Mouse (Mus musculus): ENCODE data around the gene Kbtbd12. TPM values are rescaled to one million over a fixed set of nuclear protein-coding genes. Genes with fewer than 3 reads are reported as not detected.

Kbtbd12 gene
- total and polyA plus RNA-seq, 3 experiments: not detected

DNA sequence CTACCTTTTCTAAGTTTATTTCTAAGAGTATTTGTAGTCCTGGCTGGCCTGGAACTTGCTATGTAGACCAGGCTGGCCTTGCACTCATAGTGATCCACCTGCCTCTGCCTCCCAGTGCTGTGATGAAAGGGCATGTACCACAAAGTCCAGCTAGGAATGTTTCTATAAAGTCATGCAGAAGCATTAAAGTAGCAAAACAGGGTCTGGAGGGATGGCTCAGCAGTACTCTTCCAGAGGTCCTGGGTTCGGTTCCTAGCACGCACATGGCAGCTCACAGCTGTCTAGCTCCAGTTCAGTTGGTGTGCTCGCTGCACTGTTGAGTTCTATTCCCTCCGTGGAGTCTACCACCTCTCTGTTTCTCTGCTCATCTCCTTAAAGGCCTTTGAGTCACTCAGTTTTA lies 77.6 kb downstream of the Kbtbd12 start:
- H3K79me2 ChIP-seq (replicated peaks; ENCODE audit: control insufficient read depth, extremely low read depth, insufficient read depth, poor library complexity, severe bottlenecking): no peaks in the 10 kb centered on the region
- no peaks in the 10 kb centered on the region for H3K9me3 ChIP-seq (replicated peaks; ENCODE audit: low read length)
- dilution Hi-C loops (cut with MboI; ENCODE audit: extremely low pct_ligation_motif_present, extremely low pct_unique_long_range_greater_than_20kb, low sequenced_read_pairs): no loop called here
- no peak overlapping the region for H3K4me2 ChIP-seq (ENCODE audit: insufficient read depth, low read depth, poor library complexity, severe bottlenecking)
- in situ Hi-C loops (cut with MboI; ENCODE audit: low pct_ligation_motif_present, low pct_unique_long_range_greater_than_20kb, low sequenced_read_pairs): loop anchor here (5.0 kb wide), 1 partner anchor 287 kb away; no protein-coding TSS in a partner anchor
- no peak overlapping the region for H3K9ac ChIP-seq (ENCODE audit: insufficient read depth, low read depth)
- no peak for TF ChIP-seq ELF1 (IDR thresholded peaks at IDR 0.05; ENCODE audit: low read depth, low read length)
- TF ChIP-seq RAD21 (IDR thresholded peaks at IDR 0.05; ENCODE audit: low read depth, low read length): no peak
- TF ChIP-seq CHD1 (IDR thresholded peaks at IDR 0.05; ENCODE audit: low read depth, low read length): no peak
- no peak for TF ChIP-seq ZNF384 (IDR thresholded peaks at IDR 0.05; ENCODE audit: low read depth, low read length)
- TF ChIP-seq KAT2A (IDR thresholded peaks at IDR 0.05; ENCODE audit: insufficient replicate concordance, low read length): no peak
- TF ChIP-seq JUN (IDR thresholded peaks at IDR 0.05; ENCODE audit: insufficient read depth, low read depth, low read length): no peak
- TF ChIP-seq CHD2 (IDR thresholded peaks at IDR 0.05; ENCODE audit: low read length): no peak
- H3K4me1 ChIP-seq (ENCODE audit: control insufficient read depth in 1 of 2, insufficient read depth in 2 of 2): peaks cover 5 to 12% of the 10 kb centered on the region in 2 experiments; a peak in 3 of 4 replicates
- no peak overlapping the region for H3K4me3 ChIP-seq (replicated peaks in 1 of 3; ENCODE audit: low read depth in 2 of 3, low read length in 2 of 3, poor library complexity in 1 of 3)
- DNase-seq (ENCODE audit: extremely low read depth): no peak
- no peaks in the 10 kb centered on the region for H3K27me3 ChIP-seq (replicated peaks)
- H3K36me3 ChIP-seq (replicated peaks in 1 of 2; ENCODE audit: control insufficient read depth in 1 of 2, insufficient read depth in 1 of 2, low read length in 1 of 2): no peaks in the 10 kb centered on the region
- H3K27ac ChIP-seq (ENCODE audit: insufficient read depth, low read depth): no peak overlapping the region

DNA sequence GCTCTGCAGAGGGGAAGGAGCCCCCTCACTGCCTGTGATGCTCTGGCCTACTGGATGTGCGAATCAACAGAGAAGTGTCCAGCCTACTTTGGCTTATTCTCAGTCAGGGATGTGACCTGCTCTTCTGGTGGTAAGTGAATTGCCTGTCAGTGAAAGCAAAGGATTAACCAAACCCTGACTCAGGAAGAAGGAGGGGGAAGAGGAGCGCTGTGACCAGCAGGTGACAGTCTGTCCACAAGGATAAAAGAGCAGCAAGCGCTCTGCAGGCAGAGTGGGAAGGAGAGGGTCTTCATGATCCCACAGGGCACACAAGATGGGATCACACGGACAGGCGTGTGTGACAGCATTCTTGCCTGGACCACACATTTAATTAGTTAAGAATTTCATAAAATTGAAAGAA lies 78.1 kb downstream of the Kbtbd12 start:
- Histone ChIP-seq H3K27ac (ENCODE audit: insufficient read depth, low read depth) (no peak overlapping the region), H3K4me3 (replicated peaks in 1 of 3; ENCODE audit: low read depth in 2 of 3, low read length in 2 of 3, poor library complexity in 1 of 3) (no peak overlapping the region), H3K27me3 (replicated peaks) (no peaks in the 10 kb centered on the region), H3K79me2 (replicated peaks; ENCODE audit: control insufficient read depth, extremely low read depth, insufficient read depth, poor library complexity, severe bottlenecking) (no peaks in the 10 kb centered on the region), H3K9ac (ENCODE audit: insufficient read depth, low read depth) (no peak overlapping the region), H3K36me3 (replicated peaks in 1 of 2; ENCODE audit: control insufficient read depth in 1 of 2, insufficient read depth in 1 of 2, low read length in 1 of 2) (no peaks in the 10 kb centered on the region), H3K4me1 (ENCODE audit: control insufficient read depth in 1 of 2, insufficient read depth in 2 of 2) (peaks cover 5 to 12% of the 10 kb centered on the region in 2 experiments; a peak in 3 of 4 replicates), H3K4me2 (ENCODE audit: insufficient read depth, low read depth, poor library complexity, severe bottlenecking) (no peak overlapping the region), H3K9me3 (replicated peaks; ENCODE audit: low read length) (no peaks in the 10 kb centered on the region)
- peak; percentile 56 for TF ChIP-seq RAD21 (IDR thresholded peaks at IDR 0.05; ENCODE audit: low read depth, low read length)
- TF ChIP-seq NRF1 (IDR thresholded peaks at IDR 0.05; ENCODE audit: low read depth, low read length): no peak
- TF ChIP-seq SMC3 (IDR thresholded peaks at IDR 0.05; ENCODE audit: low read depth, low read length): peak; percentile 42
- TF ChIP-seq ZC3H11A (IDR thresholded peaks at IDR 0.05; ENCODE audit: low read depth, low read length): 0 out of 2 replicates have a peak, but pooled peaks have one; percentile 8
- TF ChIP-seq POLR2AphosphoS2 (IDR thresholded peaks at IDR 0.05; ENCODE audit: low read depth, low read length): no peak
- TF ChIP-seq CTCF (conservative IDR thresholded peaks at IDR 0.05 in 1 of 2, IDR thresholded peaks at IDR 0.05 in 1 of 2; ENCODE audit: low read depth in 2 of 2, low read length in 2 of 2): peak in 1 of 2 experiments; percentile 57; a peak in 2 of 4 replicates
- DNase-seq (ENCODE audit: extremely low read depth): no peak
- in situ Hi-C loops (cut with MboI; ENCODE audit: low pct_ligation_motif_present, low pct_unique_long_range_greater_than_20kb, low sequenced_read_pairs) (loop anchor here (5.0 kb wide), 1 partner anchor 288 kb away; no protein-coding TSS in a partner anchor), dilution Hi-C loops (cut with MboI; ENCODE audit: extremely low pct_ligation_motif_present, extremely low pct_unique_long_range_greater_than_20kb, low sequenced_read_pairs) (no loop called here)

DNA sequence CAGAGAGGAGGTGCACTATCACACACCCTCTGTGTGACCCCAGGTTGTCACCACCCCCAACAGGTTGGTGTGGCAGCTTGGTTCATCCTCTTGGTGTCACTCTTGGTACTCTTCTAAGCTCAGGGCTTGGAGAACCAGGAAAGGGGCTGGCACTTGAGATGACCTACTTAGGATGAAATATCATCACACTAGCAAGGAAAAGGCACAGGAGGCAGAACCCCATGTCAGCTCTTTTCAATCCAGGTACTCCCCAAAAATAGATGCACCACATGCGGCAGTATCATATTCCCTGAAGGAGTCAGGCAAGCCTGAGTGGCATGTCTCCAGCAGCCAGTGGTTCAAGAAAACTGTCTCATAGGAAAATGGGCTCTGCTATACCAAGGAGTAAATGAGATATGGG lies 79.7 kb downstream of the Kbtbd12 start:
- H3K9me3 ChIP-seq (replicated peaks; ENCODE audit: low read length): no peaks in the 10 kb centered on the region
- peaks cover 3 to 12% of the 10 kb centered on the region in 2 experiments; a peak in 3 of 4 replicates for H3K4me1 ChIP-seq (ENCODE audit: control insufficient read depth in 1 of 2, insufficient read depth in 2 of 2)
- in situ Hi-C loops (cut with MboI; ENCODE audit: low pct_ligation_motif_present, low pct_unique_long_range_greater_than_20kb, low sequenced_read_pairs) (no loop called here), dilution Hi-C loops (cut with MboI; ENCODE audit: extremely low pct_ligation_motif_present, extremely low pct_unique_long_range_greater_than_20kb, low sequenced_read_pairs) (no loop called here)
- H3K4me3 ChIP-seq (replicated peaks in 1 of 3; ENCODE audit: low read depth in 2 of 3, low read length in 2 of 3, poor library complexity in 1 of 3): no peak overlapping the region
- H3K27ac ChIP-seq (ENCODE audit: insufficient read depth, low read depth): no peak overlapping the region
- DNase-seq (ENCODE audit: extremely low read depth): peak; percentile 42
- no peak overlapping the region for H3K4me2 ChIP-seq (ENCODE audit: insufficient read depth, low read depth, poor library complexity, severe bottlenecking)
- no peaks in the 10 kb centered on the region for H3K36me3 ChIP-seq (replicated peaks in 1 of 2; ENCODE audit: control insufficient read depth in 1 of 2, insufficient read depth in 1 of 2, low read length in 1 of 2)
- no peak overlapping the region for H3K9ac ChIP-seq (ENCODE audit: insufficient read depth, low read depth)
- H3K27me3 ChIP-seq (replicated peaks): no peaks in the 10 kb centered on the region
- H3K79me2 ChIP-seq (replicated peaks; ENCODE audit: control insufficient read depth, extremely low read depth, insufficient read depth, poor library complexity, severe bottlenecking): no peaks in the 10 kb centered on the region
- TF ChIP-seq RAD21 (IDR thresholded peaks at IDR 0.05; ENCODE audit: low read depth, low read length): peak; percentile 81
- TF ChIP-seq HCFC1 (IDR thresholded peaks at IDR 0.05; ENCODE audit: low read depth, low read length): no peak
- TF ChIP-seq MXI1 (IDR thresholded peaks at IDR 0.05; ENCODE audit: low read depth, low read length): no peak
- TF ChIP-seq CHD1 (IDR thresholded peaks at IDR 0.05; ENCODE audit: low read depth, low read length): no peak
- TF ChIP-seq NRF1 (IDR thresholded peaks at IDR 0.05; ENCODE audit: low read depth, low read length): no peak
- TF ChIP-seq JUN (IDR thresholded peaks at IDR 0.05; ENCODE audit: insufficient read depth, low read depth, low read length): no peak
- no peak for TF ChIP-seq PAX5 (IDR thresholded peaks at IDR 0.05; ENCODE audit: low read length)
- TF ChIP-seq MYC (IDR thresholded peaks at IDR 0.05; ENCODE audit: low read depth, low read length): no peak
- 0 out of 2 replicates have a peak, but pooled peaks have one; percentile 19 for TF ChIP-seq ELF1 (IDR thresholded peaks at IDR 0.05; ENCODE audit: low read depth, low read length)
- no peak for TF ChIP-seq E2F4 (IDR thresholded peaks at IDR 0.05; ENCODE audit: insufficient replicate concordance, low read depth, low read length)
- TF ChIP-seq SMC3 (IDR thresholded peaks at IDR 0.05; ENCODE audit: low read depth, low read length): peak; percentile 69
- no peak for TF ChIP-seq UBTF (IDR thresholded peaks at IDR 0.05; ENCODE audit: low read depth, low read length)
- no peak for TF ChIP-seq EP300 (IDR thresholded peaks at IDR 0.05; ENCODE audit: low read length)
- TF ChIP-seq KAT2A (IDR thresholded peaks at IDR 0.05; ENCODE audit: insufficient replicate concordance, low read length): no peak
- no peak for TF ChIP-seq NELFE (IDR thresholded peaks at IDR 0.05; ENCODE audit: low read depth, low read length)
- no peak for TF ChIP-seq MEF2A (IDR thresholded peaks at IDR 0.05; ENCODE audit: borderline replicate concordance, low read depth, low read length)
- TF ChIP-seq MAFK (IDR thresholded peaks at IDR 0.05; ENCODE audit: insufficient replicate concordance, low read length): no peak
- TF ChIP-seq ZC3H11A (IDR thresholded peaks at IDR 0.05; ENCODE audit: low read depth, low read length): 0 out of 2 replicates have a peak, but pooled peaks have one; percentile 24
- TF ChIP-seq USF1 (IDR thresholded peaks at IDR 0.05; ENCODE audit: low read depth, low read length): no peak
- TF ChIP-seq TCF12 (IDR thresholded peaks at IDR 0.05; ENCODE audit: low read depth, low read length): no peak

All from CH12.LX (cell line).